Mouse (Mus musculus) embryo, embryonic 10 days (tissue): ENCODE results near the gene Cdc73.
"Not testable (repeated sequence)": the region's sequence is repeated elsewhere in the genome, so short reads cannot be mapped to it uniquely, and the experiment has no call there.

ENCODE experiments used
- DNase-seq: peaks from one replicate; pipeline ENCODE4 v3.0.0-alpha.2; 2015; ENCODE audit warnings: low spot score

Cdc73 gene

GRCm38 (mm10) chr1:143675734-143676361 lies 26.8 kb downstream of the Cdc73 start:
- no peak for DNase-seq

DNA sequence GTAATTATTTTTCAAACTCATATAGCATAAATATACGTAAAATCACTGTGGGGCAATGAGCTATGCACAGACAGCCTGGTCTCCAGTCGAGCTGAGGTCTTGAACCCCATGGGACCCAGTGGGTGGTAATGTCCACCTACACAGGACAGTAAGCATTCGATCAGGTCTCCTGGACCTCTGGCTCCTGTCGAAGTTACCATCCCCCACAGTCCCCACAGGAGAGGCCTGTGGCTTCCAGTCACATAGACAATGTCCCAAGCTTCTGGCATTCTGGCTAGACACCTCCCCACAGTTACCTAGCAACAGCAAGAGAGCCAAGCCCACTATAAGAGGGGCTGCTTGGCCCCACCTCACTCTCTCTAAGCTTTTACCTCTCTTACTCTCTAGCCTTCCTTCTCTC lies 37.9 kb downstream of the Cdc73 start:
- DNase-seq, result not testable (repeated sequence)

GRCm38 (mm10) chr1:143663197-143663596 lies 39.5 kb downstream of the Cdc73 start:
- no peak for DNase-seq

- no peak for DNase-seq
Measured at GRCm38 (mm10) chr1:143653646-143654045, 49.0 kb downstream of the Cdc73 start.

- no peak for DNase-seq
Measured at GRCm38 (mm10) chr1:143650317-143650716, 52.4 kb downstream of the Cdc73 start.

GRCm38 (mm10) chr1:143646219-143646618 lies 56.5 kb downstream of the Cdc73 start:
- DNase-seq, result no peak

- DNase-seq, result no peak
Measured at GRCm38 (mm10) chr1:143645386-143645785, 57.3 kb downstream of the Cdc73 start.

GRCm38 (mm10) chr1:143644221-143644620 lies 58.5 kb downstream of the Cdc73 start:
- peak; percentile 70 for DNase-seq

DNA sequence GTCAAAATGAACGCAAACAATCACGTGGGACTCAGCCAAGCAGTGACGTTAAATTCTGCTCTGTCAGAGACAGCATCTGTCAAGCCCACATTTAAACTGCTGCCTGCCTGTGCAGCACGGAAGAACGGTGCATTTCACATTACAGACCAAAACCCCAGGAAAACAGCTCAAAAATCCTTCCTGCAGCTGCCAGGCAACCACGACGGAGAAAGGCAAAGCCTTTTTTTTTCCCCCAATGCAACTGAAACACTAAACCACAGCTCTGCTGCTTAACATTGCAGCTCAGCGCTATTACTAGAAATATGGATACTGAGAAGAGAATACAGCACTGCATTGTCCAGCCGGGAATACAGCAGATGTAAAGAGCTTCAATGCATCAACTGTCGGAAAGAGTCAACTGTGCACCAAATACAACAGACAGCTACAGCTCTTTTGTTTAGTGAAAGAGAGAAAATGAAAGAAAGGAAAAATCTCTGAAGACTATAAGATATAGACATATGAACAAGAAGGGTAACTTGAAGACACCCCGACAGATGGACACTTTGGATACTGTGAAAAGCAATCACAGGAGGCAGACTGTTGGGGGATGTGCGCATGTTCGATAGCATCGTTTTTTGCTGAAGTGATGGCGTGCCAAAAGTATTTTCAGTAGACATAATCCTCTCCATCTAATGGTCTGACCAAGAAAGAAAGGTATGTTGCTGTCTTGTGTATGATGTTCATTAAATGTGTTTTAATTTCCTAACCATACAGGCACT lies 61.9 kb downstream of the Cdc73 start, which contains the start of gene B3galt2:
B3galt2 (plus strand) TSS at position 15 of the 758 bp plus-strand sequence.
- no peak for DNase-seq

- DNase-seq, result no peak
Measured at GRCm38 (mm10) chr1:143632854-143633587, 69.7 kb downstream of the Cdc73 start.

- DNase-seq, result no peak
Measured at GRCm38 (mm10) chr1:143632361-143632760, 70.3 kb downstream of the Cdc73 start.

DNA sequence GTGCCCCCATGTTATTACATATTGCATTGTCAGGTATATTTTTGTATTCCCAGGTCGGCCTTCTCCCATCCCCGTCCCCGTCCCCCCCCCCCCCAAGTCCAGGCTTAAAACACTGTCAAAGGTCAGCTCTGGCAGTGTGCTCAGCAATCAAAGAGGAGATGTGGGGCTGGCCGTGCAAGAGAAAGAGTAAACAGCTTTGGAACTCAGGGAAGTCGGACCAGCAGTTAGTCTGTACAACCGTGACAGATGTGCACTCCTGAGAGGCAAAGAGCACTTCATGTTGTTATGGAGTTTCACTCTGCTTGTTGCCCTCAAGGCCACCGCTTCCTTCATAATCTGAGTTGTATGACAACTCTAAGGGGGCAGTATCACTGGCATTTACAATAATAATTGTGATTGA lies 71.4 kb downstream of the Cdc73 start:
- peak; percentile 21 for DNase-seq

DNA sequence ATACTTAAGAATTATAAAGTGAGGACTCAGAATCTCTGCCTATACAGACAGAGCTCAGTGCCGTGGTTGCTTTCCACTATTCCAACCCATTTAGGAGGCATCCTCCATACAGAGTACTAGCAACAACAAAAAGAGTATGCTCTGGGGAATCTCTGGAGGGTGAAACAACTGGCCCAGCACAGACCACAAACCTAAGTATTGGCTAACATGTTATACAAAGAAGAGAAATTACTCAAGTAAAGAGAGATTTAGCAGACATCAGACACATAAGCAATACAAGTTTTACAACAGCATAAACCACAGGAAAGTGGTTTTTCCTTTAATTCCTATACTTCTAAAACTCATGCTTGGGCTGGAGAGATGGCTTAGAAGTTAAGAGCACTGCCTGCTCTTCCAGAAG lies 80.1 kb downstream of the Cdc73 start:
- no peak for DNase-seq

DNA sequence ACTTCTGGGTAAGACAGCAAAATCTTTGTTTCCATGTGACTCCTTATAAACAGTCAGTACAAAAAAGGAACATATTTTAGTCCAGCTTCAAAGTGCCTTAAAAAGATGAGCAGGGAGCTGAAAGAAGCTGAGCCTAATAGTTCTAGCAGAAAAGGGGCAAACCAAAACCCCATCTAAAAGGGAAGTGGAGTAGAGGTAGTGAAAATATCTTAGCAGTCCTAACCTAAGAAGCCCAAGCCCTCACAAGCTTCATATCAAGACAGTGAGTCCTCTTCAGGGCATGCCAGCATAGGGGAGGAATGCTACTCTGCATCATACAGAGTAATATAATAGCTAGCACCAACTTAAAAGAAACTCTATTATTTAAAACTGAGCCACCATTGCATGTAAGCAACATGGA lies 80.8 kb downstream of the Cdc73 start:
- no peak for DNase-seq

GRCm38 (mm10) chr1:143619760-143620159 lies 82.9 kb downstream of the Cdc73 start:
- no peak for DNase-seq

DNA sequence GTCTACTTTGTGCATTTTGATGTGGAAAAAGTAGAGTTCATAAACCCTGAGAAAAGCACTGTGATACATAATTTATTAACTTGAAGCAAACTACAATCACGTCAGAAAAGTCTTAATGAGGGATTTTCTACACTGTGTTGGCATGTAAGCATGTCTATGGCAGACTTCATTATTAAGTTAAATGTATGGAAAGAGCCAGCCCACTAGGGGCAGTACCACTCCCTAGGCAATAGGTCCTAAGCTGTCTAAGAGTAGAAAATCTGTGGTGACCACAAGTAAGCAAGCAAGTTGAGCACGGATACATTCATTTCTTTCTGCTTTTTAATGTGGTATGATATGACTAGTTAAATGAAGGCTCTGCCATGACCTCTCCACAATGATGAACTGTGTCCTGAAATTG lies 89.8 kb downstream of the Cdc73 start:
- no peak for DNase-seq

GRCm38 (mm10) chr1:143608911-143609310 lies 93.8 kb downstream of the Cdc73 start:
- no peak for DNase-seq

DNA sequence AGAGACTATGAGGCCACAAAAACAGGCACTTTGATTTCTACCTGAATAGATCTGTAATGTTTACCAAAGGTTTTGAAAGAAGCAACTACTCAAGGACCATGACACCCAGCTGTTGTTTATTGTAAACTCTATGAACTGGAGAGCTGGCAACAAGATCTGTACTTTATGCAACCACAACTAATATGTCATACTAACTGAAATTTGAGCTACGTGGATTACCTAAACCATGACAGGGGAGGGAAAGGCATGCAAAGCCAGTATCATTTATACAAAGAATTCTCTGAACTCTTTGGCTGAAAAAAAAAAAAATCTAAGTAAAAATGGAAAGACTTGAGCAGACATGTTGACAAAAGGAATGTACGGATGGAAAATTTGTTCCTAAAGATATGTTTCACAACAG lies 105.8 kb downstream of the Cdc73 start:
- DNase-seq, result no peak

DNA sequence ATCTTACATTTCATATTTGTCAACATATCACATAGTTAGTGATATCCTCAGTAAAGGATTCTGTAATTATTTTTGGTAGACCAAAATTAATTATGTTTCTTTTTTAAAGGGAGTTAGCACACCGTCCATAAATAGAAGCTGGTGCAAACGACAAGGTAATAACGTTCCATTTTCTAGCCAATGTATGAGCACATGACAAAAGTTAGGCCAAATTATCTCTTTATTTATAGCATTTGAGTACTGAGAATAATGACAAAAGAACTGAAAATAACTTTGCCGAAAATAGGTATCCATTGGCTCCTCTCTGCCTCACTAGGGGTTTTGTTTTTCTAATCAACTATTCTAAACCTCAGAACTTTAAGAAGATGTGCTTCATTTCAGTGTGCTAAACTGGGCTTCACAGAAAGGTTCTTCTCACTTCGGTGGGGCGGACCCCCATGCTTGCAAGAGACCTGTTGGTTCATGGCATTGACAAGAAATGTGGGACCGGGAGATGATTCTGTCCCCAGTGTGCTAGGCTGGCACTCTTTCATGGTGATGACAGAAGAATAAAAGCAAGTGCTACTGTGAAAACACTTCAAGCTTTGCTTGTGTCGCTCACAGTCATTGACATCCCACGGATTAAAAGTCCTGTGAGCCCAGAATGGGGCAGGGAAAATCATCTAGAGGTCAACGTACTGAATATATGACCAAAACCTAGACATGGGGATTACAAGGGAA lies 125.7 kb downstream of the Cdc73 start:
- DNase-seq, result no peak

GRCm38 (mm10) chr1:143558235-143558634 lies 144.5 kb downstream of the Cdc73 start:
- DNase-seq, result no peak

GRCm38 (mm10) chr1:143555533-143555932 lies 147.2 kb downstream of the Cdc73 start:
- DNase-seq, result no peak

DNA sequence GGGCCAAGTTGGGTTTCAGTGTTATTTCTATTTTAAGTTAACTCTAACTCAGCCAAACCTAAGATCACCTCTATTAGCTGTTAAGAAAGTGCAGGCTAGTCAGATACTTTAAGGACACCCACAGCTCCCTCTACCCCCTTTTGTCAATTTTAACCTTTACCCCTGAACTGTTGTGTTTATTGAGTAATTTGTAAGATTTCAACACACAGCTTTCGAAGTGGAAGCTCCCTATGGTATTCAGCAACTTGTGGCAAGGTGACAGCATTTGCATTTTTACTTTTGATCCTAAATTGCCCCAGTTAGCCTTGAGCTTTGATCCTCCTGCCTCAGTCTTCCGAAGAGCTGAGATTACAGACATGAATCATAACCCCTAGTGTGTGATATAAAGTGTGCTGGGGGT lies 148.1 kb downstream of the Cdc73 start:
- no peak for DNase-seq
